Mouse (Mus musculus): Measurements from ENCODE around the gene Napb. TPM values are rescaled to one million over a fixed set of nuclear protein-coding genes. Genes with fewer than 3 reads are reported as not detected.

Napb gene
- polyA plus RNA-seq (2017; shearing (Covaris generic)): 0.93 TPM

GRCm38 (mm10) chr2:148732327-148733000 lies at the start of gene Napb:
Napb (minus strand) TSS chr2:148732467.

GRCm38 (mm10) chr2:148781709-148782108 lies 49.4 kb upstream of the Napb start, which contains the start of gene 8030411F24Rik:
8030411F24Rik (plus strand) TSS chr2:148782009.

GRCm38 (mm10) chr2:148771397-148771796 lies 39.1 kb upstream of the Napb start, which contains the start of gene Cst11:
Cst11 (minus strand) TSS chr2:148771497.

GRCm38 (mm10) chr2:148750058-148750457 lies 17.8 kb upstream of the Napb start, which contains the start of gene Cstl1:
Cstl1 (plus strand) TSS chr2:148750358.

GRCm38 (mm10) chr2:148680775-148681291 lies 51.4 kb downstream of the Napb start, which contains the start of gene Gzf1:
Gzf1 (plus strand) TSS chr2:148681023.

GRCm38 (mm10) chr2:148672199-148673096 lies 59.8 kb downstream of the Napb start, which contains the start of gene Nxt1:
Nxt1 (plus strand) TSS chr2:148672601.

Other genes starting within 250 kb of the Napb start
- gene Nxt1, start 59.9 kb downstream of the Napb start, polyA plus RNA-seq (2017; shearing (Covaris generic)): 45.6 TPM
- 6.5 TPM for gene Gzf1, start 51.4 kb downstream of the Napb start, polyA plus RNA-seq (2017; shearing (Covaris generic))
- gene Cstl1, start 17.9 kb upstream of the Napb start, polyA plus RNA-seq (2017; shearing (Covaris generic)): not detected
- gene Cst11, start 39.0 kb upstream of the Napb start, polyA plus RNA-seq (2017; shearing (Covaris generic)): not detected
- gene 8030411F24Rik, start 49.5 kb upstream of the Napb start, polyA plus RNA-seq (2017; shearing (Covaris generic)): not detected
- not detected for gene Cst12, start 56.9 kb upstream of the Napb start, polyA plus RNA-seq (2017; shearing (Covaris generic))
- gene Cst8, start 66.3 kb upstream of the Napb start, polyA plus RNA-seq (2017; shearing (Covaris generic)): not detected
- gene Cst13, start 87.6 kb upstream of the Napb start, polyA plus RNA-seq (2017; shearing (Covaris generic)): not detected
- not detected for gene Cst9, start 102.7 kb upstream of the Napb start, polyA plus RNA-seq (2017; shearing (Covaris generic))
- not detected for gene 9230104L09Rik, start 132.6 kb upstream of the Napb start, polyA plus RNA-seq (2017; shearing (Covaris generic))
- 66.9 TPM for gene Cst3, start 143.2 kb upstream of the Napb start, polyA plus RNA-seq (2017; shearing (Covaris generic))

Data from naive thymus-derived CD4-positive, alpha-beta T cell, adult 5 months (primary cell).